Mouse (Mus musculus) hindbrain, embryonic 14.5 days (tissue): ENCODE data around the gene Armcx5. TPM values are rescaled to one million over a fixed set of nuclear protein-coding genes. Genes with fewer than 3 reads are reported as not detected.
"Not testable (repeated sequence)": the region's sequence is repeated elsewhere in the genome, so short reads cannot be mapped to it uniquely, and the experiment has no call there.

Source experiments
- ATAC-seq: fragments of 200-750 bp; cut with Nextera tagmentation; 2 replicates; pipeline ENCODE4 v1.8.0; 2017; ENCODE audit warnings: moderate number of reproducible peaks, mild to moderate bottlenecking, moderate TSS enrichment, moderate library complexity; ENCODE audit not compliant: low FRiP score
- DNase-seq: peaks from one replicate; pipeline ENCODE4 v3.0.0-alpha.2; 2015; ENCODE audit warnings: low spot score
- H3K27ac ChIP-seq: fragments of 300-500 bp; sonication (generic); 2 replicates; pipeline ENCODE4 v1.5.1; 2014; ENCODE audit warnings: mild to moderate bottlenecking, moderate library complexity
- H3K27me3 ChIP-seq: fragments of 300-500 bp; sonication (generic); 2 replicates; pipeline ENCODE4 v1.6.1; 2014; ENCODE audit warnings: mild to moderate bottlenecking, low read length, mixed read lengths; ENCODE audit not compliant: control insufficient read depth, insufficient read depth
- H3K36me3 ChIP-seq: fragments of 300-500 bp; sonication (generic); replicated peaks from 2 replicates; pipeline ENCODE4 v1.6.1; 2014; ENCODE audit not compliant: control insufficient read depth, insufficient read depth
- H3K4me1 ChIP-seq: fragments of 300-500 bp; sonication (generic); replicated peaks from 2 replicates; pipeline ENCODE4 v1.6.1; 2014; ENCODE audit warnings: antibody characterized with exemption, low read length, mixed read lengths; ENCODE audit not compliant: control insufficient read depth, insufficient read depth
- H3K4me2 ChIP-seq: fragments of 300-500 bp; sonication (generic); replicated peaks from 2 replicates; pipeline ENCODE4 v1.6.1; 2014; ENCODE audit warnings: mild to moderate bottlenecking, moderate library complexity
- H3K4me3 ChIP-seq: fragments of 300-500 bp; sonication (generic); replicated peaks from 2 replicates; pipeline ENCODE4 v1.5.1; 2014; ENCODE audit warnings: mild to moderate bottlenecking, low read length
- H3K9ac ChIP-seq: fragments of 300-500 bp; sonication (generic); 2 replicates; pipeline ENCODE4 v1.6.1; 2014
- H3K9me3 ChIP-seq: fragments of 300-500 bp; sonication (generic); 2 replicates; pipeline ENCODE4 v1.6.1; 2016; ENCODE audit warnings: low read length; ENCODE audit not compliant: control insufficient read depth
- WGBS: fragments of 180-500 bp; shearing (Covaris S2); extraction: QIAGEN DNeasy Blood & Tissue Kit; methylation state at CpG from one replicate; pipeline ENCODE4 v1.1.7; 2014; 5-methylcytosine and 5-hydroxymethylcytosine counted together
- polyA plus RNA-seq: library from polyadenylated mRNA; unstranded; fragments of >200 nt; fragmentation: Nextera tagmentation; extraction: Ambion mirVana; gene quantifications from 2 replicates; pipeline ENCODE4 v1.2.1, GENCODE M21; 2014

The Armcx5 gene
- polyA plus RNA-seq, 1 experiment from 2014 or later, result 10.5 TPM

DNA sequence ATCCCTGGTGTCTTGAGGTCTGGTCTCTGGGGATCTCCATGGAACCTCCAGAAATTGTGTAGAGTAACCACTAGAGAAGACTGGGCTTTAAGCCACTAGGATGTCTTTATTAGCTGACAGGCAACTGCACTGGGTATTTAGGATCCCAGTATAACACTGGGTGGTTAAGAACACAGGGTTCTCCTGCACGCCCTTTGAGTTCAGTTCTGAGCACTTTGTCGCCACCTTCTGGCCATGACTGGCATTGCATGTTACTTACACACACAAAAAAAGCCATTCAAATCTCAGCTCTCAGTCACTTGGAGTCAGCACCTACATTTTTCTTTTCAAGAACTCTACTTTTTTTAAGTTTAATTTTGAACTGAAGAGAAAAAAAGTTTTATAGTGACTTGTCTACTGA is 10.3 kb downstream of the Armcx5 start:
- ATAC-seq, result peak; percentile 64; the same call in 1 of the 2 replicates
- H3K4me3 ChIP-seq, result no peak overlapping the region
- H3K9ac ChIP-seq, result no peak overlapping the region
- no peaks in the 10 kb centered on the region for H3K4me1 ChIP-seq
- H3K27me3 ChIP-seq, result no peaks in the 10 kb centered on the region
- peaks cover 29% of the 10 kb centered on the region for H3K36me3 ChIP-seq
- H3K4me2 ChIP-seq, result no peak overlapping the region
- H3K27ac ChIP-seq, result no peak overlapping the region
- no peaks in the 10 kb centered on the region for H3K9me3 ChIP-seq
- DNase-seq, result peak; percentile 83
- WGBS, result 0% methylated on average over 2 of the region's 2 CpGs

DNA sequence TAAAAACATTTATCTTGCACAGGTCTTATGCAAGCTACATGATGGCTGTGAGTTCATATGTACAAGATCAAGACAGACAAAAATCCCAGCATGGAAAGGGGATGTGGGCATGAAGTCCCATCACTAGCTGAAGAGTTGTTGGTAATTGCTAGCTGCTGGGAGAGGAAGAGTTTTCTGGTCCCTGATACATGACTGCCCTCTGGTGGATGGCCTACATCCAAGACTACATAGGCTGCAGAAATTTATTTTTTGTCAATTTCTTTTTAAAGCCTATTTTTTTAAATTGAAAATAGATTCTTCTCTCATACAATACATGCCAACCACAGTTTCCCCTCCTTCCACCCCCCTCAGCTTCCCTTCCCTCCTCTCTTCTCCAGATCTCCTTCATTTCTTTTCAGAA is 19.2 kb downstream of the Armcx5 start:
- Histone ChIP-seq H3K9ac (no peak overlapping the region), H3K36me3 (peaks cover 18% of the 10 kb centered on the region; the same call in 1 of the 2 replicates), H3K4me1 (no peaks in the 10 kb centered on the region), H3K27ac (no peak overlapping the region), H3K27me3 (no peaks in the 10 kb centered on the region; the same call in 1 of the 2 replicates), H3K9me3 (no peaks in the 10 kb centered on the region), H3K4me3 (no peak overlapping the region), H3K4me2 (no peak overlapping the region)
- DNase-seq, result peak; percentile 39
- no peak for ATAC-seq

DNA sequence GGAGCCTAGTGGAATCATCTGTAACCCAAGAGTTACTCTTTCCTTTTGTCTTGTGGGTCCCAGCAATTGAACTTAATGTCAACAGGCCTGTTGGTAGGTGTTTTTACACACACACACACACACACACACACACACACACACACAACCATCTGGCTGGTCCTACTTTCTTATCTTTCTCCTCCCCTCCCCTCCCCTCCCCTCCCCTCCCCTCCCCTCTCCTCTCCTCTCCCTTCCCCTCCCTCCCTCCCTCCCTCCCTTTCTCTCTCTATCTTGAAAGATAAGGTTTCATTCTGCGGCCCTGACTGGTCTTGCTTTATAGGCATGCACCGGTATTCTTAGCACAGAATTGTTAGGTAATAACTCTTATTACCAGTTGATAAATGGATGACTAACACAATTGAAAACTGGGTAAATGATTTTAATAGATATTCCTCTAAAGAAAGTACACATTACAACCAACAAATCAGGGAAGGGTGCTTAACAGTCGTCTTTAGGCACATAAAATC is 25.6 kb downstream of the Armcx5 start:
- WGBS, result 91% methylated on average over 3 of the region's 3 CpGs

DNA sequence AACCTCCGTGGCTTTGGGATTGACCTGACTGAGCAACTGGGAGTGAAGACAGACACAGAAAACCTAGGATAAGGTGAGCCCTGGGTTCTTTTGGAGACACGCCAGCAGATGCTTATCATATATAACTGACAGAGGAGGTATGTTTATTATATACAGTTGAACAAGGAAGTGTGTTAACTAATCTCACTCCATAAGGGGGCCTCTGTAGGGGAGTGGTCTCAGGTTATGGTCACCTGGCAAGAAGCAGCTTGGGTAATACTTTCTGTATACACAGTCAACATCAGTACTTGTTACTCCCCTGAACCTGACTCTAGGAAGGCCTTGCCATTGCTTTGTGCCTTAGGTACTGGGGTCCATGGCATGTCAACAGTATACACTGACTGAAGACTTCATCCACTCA is 26.0 kb downstream of the Armcx5 start:
- Histone ChIP-seq H3K9me3 (no peaks in the 10 kb centered on the region), H3K27ac (no peak overlapping the region), H3K9ac (no peak overlapping the region), H3K4me1 (no peaks in the 10 kb centered on the region), H3K4me3 (no peak overlapping the region), H3K4me2 (no peak overlapping the region), H3K27me3 (no peaks in the 10 kb centered on the region), H3K36me3 (no peaks in the 10 kb centered on the region)
- 87% methylated on average over 2 of the region's 2 CpGs for WGBS
- DNase-seq (no peak), ATAC-seq (no peak)

More for the DNA sequence above, 25.6 kb downstream of the Armcx5 start:
- Histone ChIP-seq H3K4me1 (no peaks in the 10 kb centered on the region), H3K27me3 (no peaks in the 10 kb centered on the region), H3K36me3 (0 out of 2 replicates have a peak, but pooled peaks cover 3% of the 10 kb centered on the region), H3K4me2 (no peak overlapping the region), H3K27ac (no peak overlapping the region), H3K9ac (no peak overlapping the region), H3K9me3 (no peaks in the 10 kb centered on the region), H3K4me3 (no peak overlapping the region)
- ATAC-seq (no peak), DNase-seq (no peak)

DNA sequence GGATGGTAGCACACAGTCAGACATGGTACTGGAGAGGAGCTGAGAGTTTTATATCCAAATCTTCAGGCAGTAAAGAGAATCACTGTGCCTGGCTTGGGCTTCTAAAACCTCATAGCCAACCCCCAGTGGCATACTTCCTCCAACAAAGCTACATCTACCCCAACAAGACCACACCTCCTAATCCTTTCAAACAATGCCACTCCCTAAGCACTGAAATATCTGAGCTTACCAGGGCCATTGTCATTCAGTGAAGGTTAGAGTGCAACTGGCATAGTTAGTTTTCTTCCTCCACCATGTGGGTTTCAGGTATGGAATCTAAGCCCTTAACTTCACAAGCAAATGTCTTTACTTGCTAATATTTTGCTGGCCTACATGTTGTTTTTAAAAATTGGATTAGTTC is 49.0 kb downstream of the Armcx5 start:
- no peak for DNase-seq
- no peaks in the 10 kb centered on the region for H3K9me3 ChIP-seq
- H3K4me1 ChIP-seq, result no peaks in the 10 kb centered on the region
- no peaks in the 10 kb centered on the region for H3K27me3 ChIP-seq
- no peak overlapping the region for H3K4me2 ChIP-seq
- no peak for ATAC-seq
- H3K36me3 ChIP-seq, result no peaks in the 10 kb centered on the region
- no peak overlapping the region for H3K27ac ChIP-seq
- no peak overlapping the region for H3K9ac ChIP-seq
- no peak overlapping the region for H3K4me3 ChIP-seq

DNA sequence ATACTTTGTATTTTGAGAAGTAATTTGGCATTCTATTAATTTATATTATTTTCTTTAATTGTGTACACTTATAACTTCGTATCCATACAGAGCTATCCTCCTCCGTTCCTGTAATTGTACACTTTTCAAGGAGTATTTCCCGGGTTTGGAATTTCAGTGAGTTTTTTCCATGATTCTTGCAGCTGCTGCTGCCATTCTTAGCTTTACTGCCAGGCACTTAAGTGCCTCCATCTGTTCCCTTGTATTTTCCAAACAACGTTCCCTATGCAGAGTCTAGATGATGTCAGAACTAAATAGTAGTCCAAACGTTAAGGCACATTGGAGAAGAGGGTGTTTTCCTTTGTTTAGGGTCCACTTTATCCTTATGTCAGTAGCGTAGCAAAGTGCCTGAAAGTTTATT is 49.8 kb downstream of the Armcx5 start:
- Histone ChIP-seq H3K4me1 (no peaks in the 10 kb centered on the region), H3K4me3 (no peak overlapping the region), H3K27ac (no peak overlapping the region), H3K36me3 (no peaks in the 10 kb centered on the region), H3K27me3 (no peaks in the 10 kb centered on the region), H3K9ac (no peak overlapping the region), H3K9me3 (no peaks in the 10 kb centered on the region), H3K4me2 (no peak overlapping the region)
- no peak for ATAC-seq
- WGBS, result 80% methylated on average over 6 of the region's 6 CpGs
- DNase-seq, result no peak

DNA sequence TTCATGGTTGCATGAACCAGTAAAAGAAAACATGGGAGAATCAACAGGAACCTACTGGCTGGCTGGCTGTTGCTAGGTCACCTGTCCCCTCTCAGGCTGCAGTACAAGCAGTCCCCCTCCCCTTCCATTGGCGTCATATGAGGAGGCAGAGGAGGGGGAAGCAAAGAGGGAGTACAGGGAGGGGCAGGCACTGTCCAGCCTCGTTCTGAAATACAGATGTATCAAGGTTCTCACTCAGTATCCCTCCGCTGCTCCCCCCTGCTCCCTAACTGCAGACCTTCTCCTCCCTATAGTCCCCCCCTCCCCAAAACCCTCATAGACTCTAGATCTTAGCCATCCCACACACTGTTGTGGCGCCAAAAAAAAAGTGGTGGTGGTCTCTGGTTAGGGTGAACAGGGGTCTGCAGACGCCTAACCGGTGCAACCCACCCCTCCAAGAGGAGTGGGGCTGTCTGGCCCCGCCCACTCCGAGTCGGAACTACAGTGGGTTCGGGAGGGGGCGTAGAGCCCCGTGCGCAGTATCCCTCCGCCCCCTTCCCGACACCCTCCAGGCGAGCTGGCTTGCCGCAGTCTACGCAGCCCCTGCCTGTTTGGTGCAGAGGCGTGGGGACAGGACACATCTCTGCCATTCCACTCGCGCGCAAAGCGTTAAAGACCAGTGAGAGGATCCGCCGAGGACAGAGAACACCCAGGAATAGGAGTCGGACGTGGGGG is 53.2 kb downstream of the Armcx5 start:
- 32% methylated on average over 22 of the region's 27 CpGs for WGBS
- ATAC-seq (peak; percentile 93), DNase-seq (peak; percentile 76)
- peak overlapping the region; percentile 55 for H3K4me2 ChIP-seq
- H3K27ac ChIP-seq, result peak overlapping the region; percentile 84
- not testable (repeated sequence) for H3K27me3 ChIP-seq, H3K4me1 ChIP-seq, H3K9me3 ChIP-seq
- peak overlapping the region; percentile 81 for H3K9ac ChIP-seq
- H3K4me3 ChIP-seq, result peak overlapping the region; percentile 64
- peaks cover 21% of the 10 kb centered on the region for H3K36me3 ChIP-seq

DNA sequence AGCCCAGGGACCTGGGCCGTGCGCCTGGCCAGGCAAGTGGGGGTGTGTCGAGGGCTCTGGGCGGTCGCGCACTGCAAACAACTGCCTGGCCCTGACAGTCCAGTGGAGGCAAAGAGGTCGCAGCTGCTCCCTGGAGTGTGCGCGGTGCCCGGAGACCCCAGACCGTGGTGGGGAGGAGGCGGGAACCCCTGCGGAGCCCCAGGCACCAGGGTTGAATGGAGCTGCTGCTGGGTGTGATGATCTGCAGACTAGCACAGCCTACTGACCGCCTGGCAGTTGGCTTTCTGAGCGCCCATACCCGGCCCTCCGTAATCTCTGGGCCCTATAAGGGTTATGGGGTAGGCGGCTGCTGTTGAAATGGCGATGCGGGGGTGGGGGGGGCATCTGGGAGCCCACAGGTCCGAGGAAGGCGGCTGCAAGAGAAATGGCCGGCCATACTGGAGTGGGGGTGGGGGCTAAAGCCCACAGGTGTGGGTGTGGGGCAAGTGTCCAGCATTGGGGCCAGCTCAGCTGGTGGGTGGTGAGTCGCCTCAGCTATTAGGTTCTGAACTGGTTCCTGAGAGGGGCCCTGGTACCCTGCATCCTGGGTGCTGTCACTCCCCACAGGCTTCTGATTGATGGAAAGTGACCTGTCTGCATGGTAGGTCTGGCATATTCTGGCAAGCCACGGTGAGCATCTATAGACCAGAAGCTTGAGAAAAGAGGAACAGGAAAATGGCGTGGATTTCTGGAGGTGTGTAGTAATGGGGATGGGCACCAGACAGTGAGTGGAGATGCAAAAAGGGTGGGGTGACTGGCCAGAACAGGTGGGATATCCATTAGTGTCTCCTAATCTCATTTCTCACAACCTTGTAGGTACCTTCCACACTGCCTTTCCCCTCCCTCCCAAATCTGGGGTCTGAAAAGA is 54.0 kb downstream of the Armcx5 start:
- not testable (repeated sequence) for H3K9me3 ChIP-seq, DNase-seq, H3K4me1 ChIP-seq, H3K27me3 ChIP-seq
- peak overlapping the region; percentile 64 for H3K4me3 ChIP-seq
- H3K4me2 ChIP-seq, result peak overlapping the region; percentile 55
- ATAC-seq, result peak; percentile 67
- 18% methylated on average over 20 of the region's 26 CpGs for WGBS
- H3K9ac ChIP-seq, result peak overlapping the region; percentile 81
- peak overlapping the region; percentile 84 for H3K27ac ChIP-seq
- H3K36me3 ChIP-seq, result peaks cover 29% of the 10 kb centered on the region
